In genomic region chr8:91818784-91819183, GRCm38 (mm10) we compare ENCODE assay signal across 16 mouse cellular contexts. TPM values are rescaled to one million over a fixed set of nuclear protein-coding genes. Genes with fewer than 3 reads are reported as not detected.
DNase-seq lines count a peak whose midpoint lies in the region; ATAC-seq and TF ChIP-seq lines count a peak whose summit lies in the region.
"Had no signal": no experiment of that assay in that cellular context is flagged by ENCODE, and none has a peak within 500 bp of the region (broad histone marks: within the 10 kb centered on the region; RNA-seq: fewer than 3 reads in every experiment).

No protein-coding gene starts in this region.

- H3K9me3 ChIP-seq in lung, embryonic 14.5 days (ENCODE audit: low read depth, low read length) = no peaks in the 10 kb centered on the region
- H3K9me3 ChIP-seq in embryonic facial prominence, embryonic 10.5 days = no peaks in the 10 kb centered on the region
- H3K9me3 ChIP-seq in forebrain, postnatal 0 days (ENCODE audit: low read length) = no peaks in the 10 kb centered on the region
- H3K9me3 ChIP-seq: neural tube, embryonic 12.5 days had no signal

- ATAC-seq in lung, embryonic 14.5 days (ENCODE audit: insufficient read depth) = peak; percentile 61; the same call in 1 of the 2 replicates
- no peak for ATAC-seq in forebrain, postnatal 0 days
- ATAC-seq: activated CD4-positive, CD25-positive, alpha-beta regulatory T cell, adult 4 months; CD4-positive, CD25-positive, alpha-beta regulatory T cell, adult 4 months had no signal

- DNase-seq in lung, embryonic 14.5 days = peak; percentile 58
- no peak for DNase-seq in lung, postnatal 25 days (ENCODE audit: low spot score)
- peak; percentile 67 for DNase-seq in adrenal gland, postnatal 14 days
- peak; percentile 28 for DNase-seq in embryonic facial prominence, embryonic 10.5 days (ENCODE audit: low spot score)
- DNase-seq in kidney, postnatal 14 days = peak; percentile 86
- DNase-seq in left cerebral cortex, postnatal 25 days (ENCODE audit: low spot score in 2 of 2) = no peak
- DNase-seq in layer of hippocampus, postnatal 10 days (ENCODE audit: low spot score in 2 of 2) = no peak
- no peak for DNase-seq in forebrain, postnatal 0 days
- DNase-seq: midbrain, embryonic 14.5 days; retina, postnatal 1 day had no signal

- no peak overlapping the region for H3K4me3 ChIP-seq in lung, embryonic 14.5 days (ENCODE audit: low read depth, low read length)
- no peak overlapping the region for H3K4me3 ChIP-seq in embryonic facial prominence, embryonic 10.5 days
- no peak overlapping the region for H3K4me3 ChIP-seq in forebrain, postnatal 0 days (ENCODE audit: low read depth, low read length)
- H3K4me3 ChIP-seq: layer of hippocampus, adult 2 months; neural tube, embryonic 12.5 days had no signal

- intact Hi-C loops in left cerebral cortex, postnatal 25 days (cut with DNase I) = no loop called here

- H3K27me3 ChIP-seq in lung, embryonic 14.5 days (ENCODE audit: insufficient read depth, low read length) = no peaks in the 10 kb centered on the region
- peaks cover 71% of the 10 kb centered on the region for H3K27me3 ChIP-seq in embryonic facial prominence, embryonic 10.5 days (replicated peaks; ENCODE audit: low read depth, poor library complexity, severe bottlenecking)
- no peaks in the 10 kb centered on the region for H3K27me3 ChIP-seq in forebrain, postnatal 0 days (ENCODE audit: insufficient read depth, low read length)
- H3K27me3 ChIP-seq: neural tube, embryonic 12.5 days had no signal

- no peak overlapping the region for H3K27ac ChIP-seq in lung, embryonic 14.5 days (ENCODE audit: low read depth)
- no peak overlapping the region for H3K27ac ChIP-seq in embryonic facial prominence, embryonic 10.5 days (replicated peaks)
- no peak overlapping the region for H3K27ac ChIP-seq in forebrain, postnatal 0 days (ENCODE audit: low read depth, low read length)
- H3K27ac ChIP-seq: hindbrain, embryonic 14.5 days; layer of hippocampus, adult 2 months; liver, embryonic 14.5 days; neural tube, embryonic 12.5 days had no signal

- TF ChIP-seq CTCF in lung, embryonic 14.5 days (IDR thresholded peaks at IDR 0.05; ENCODE audit: low read depth) = no peak
- TF ChIP-seq CTCF in forebrain, postnatal 0 days (IDR thresholded peaks at IDR 0.05; ENCODE audit: low read depth) = no peak

- no peak overlapping the region for H3K4me2 ChIP-seq in lung, embryonic 14.5 days
- H3K4me2 ChIP-seq in forebrain, postnatal 0 days (ENCODE audit: low read depth) = no peak overlapping the region
- H3K4me2 ChIP-seq: hindbrain, embryonic 14.5 days; neural tube, embryonic 12.5 days had no signal

- WGBS in lung, embryonic 14.5 days = 6% methylated on average over 3 of the region's 3 CpGs
- WGBS in embryonic facial prominence, embryonic 10.5 days = 14% methylated on average over 3 of the region's 3 CpGs
- WGBS in forebrain, postnatal 0 days = 20% methylated on average over 3 of the region's 3 CpGs

- H3K9ac ChIP-seq in lung, embryonic 14.5 days = no peak overlapping the region
- H3K9ac ChIP-seq in forebrain, postnatal 0 days = no peak overlapping the region
- H3K9ac ChIP-seq: hindbrain, embryonic 14.5 days; liver, embryonic 14.5 days; neural tube, embryonic 12.5 days had no signal

- H3K36me3 ChIP-seq in lung, embryonic 14.5 days (ENCODE audit: insufficient read depth) = no peaks in the 10 kb centered on the region
- H3K36me3 ChIP-seq in embryonic facial prominence, embryonic 10.5 days (replicated peaks) = no peaks in the 10 kb centered on the region
- no peaks in the 10 kb centered on the region for H3K36me3 ChIP-seq in forebrain, postnatal 0 days (ENCODE audit: insufficient read depth)
- H3K36me3 ChIP-seq: neural tube, embryonic 12.5 days had no signal

- 0 out of 2 replicates have a peak, but pooled peaks cover 6% of the 10 kb centered on the region for H3K4me1 ChIP-seq in lung, embryonic 14.5 days (ENCODE audit: insufficient read depth)
- H3K4me1 ChIP-seq in embryonic facial prominence, embryonic 10.5 days = peaks cover 43% of the 10 kb centered on the region
- H3K4me1 ChIP-seq in forebrain, postnatal 0 days (ENCODE audit: insufficient read depth) = no peaks in the 10 kb centered on the region

RNA-seq across cellular contexts. Expression of gene Irx3, which starts 16.9 kb away (rescaled TPM):
- polyA plus RNA-seq in lung, embryonic 14.5 days (2014; fragmentation: Nextera tagmentation; extraction: Ambion mirVana) = 25.5 and 29.9 TPM in 2 replicates
- 6.2 and 8.1 TPM in 2 replicates for total RNA-seq in adrenal gland, postnatal 14 days (2021)
- polyA plus RNA-seq in embryonic facial prominence, embryonic 10.5 days (2016; fragmentation: Nextera tagmentation; extraction: Ambion mirVana) = 19.3 and 20.3 TPM in 2 replicates
- under 1 TPM; 0.16 to 0.21 TPM for total RNA-seq in left cerebral cortex, postnatal 25 days (2021)
- total RNA-seq in layer of hippocampus, postnatal 10 days (2021) = under 1 TPM; 0.29 to 0.50 TPM
- 0.85 and 2.6 TPM in 2 replicates for total RNA-seq in forebrain, postnatal 0 days (2014; rRNA removed)
- polyA plus RNA-seq in forebrain, postnatal 0 days (2015; fragmentation: Nextera tagmentation; extraction: Ambion mirVana) = 0.34 and 1.3 TPM in 2 replicates
- polyA plus RNA-seq: activated CD4-positive, CD25-positive, alpha-beta regulatory T cell, adult 4 months; CD4-positive, CD25-positive, alpha-beta regulatory T cell, adult 4 months had no signal

Comparison
In these comparisons a context has a peak if more than half of its experiments do, and no peak if none do; other contexts are left out.
1. DNase-seq: peak in lung, embryonic 14.5 days (single experiment), adrenal gland, postnatal 14 days (single experiment), embryonic facial prominence, embryonic 10.5 days (single experiment) and kidney, postnatal 14 days (single experiment); none in lung, postnatal 25 days (single experiment), left cerebral cortex, postnatal 25 days (0 of 2), layer of hippocampus, postnatal 10 days (0 of 2) and forebrain, postnatal 0 days (single experiment).